Mouse (Mus musculus) hindbrain, embryonic 16.5 days (tissue): Measurements from ENCODE around the gene Ptbp1. TPM values are rescaled to one million over a fixed set of nuclear protein-coding genes. Genes with fewer than 3 reads are reported as not detected.

Experiments
- ATAC-seq: fragments of 200-750 bp; cut with Nextera tagmentation; 2 replicates; pipeline ENCODE4 v1.8.0; 2017; ENCODE audit warnings: moderate TSS enrichment, moderate library complexity
- H3K27ac ChIP-seq: fragments of 300-500 bp; sonication (generic); 2 replicates; pipeline ENCODE4 v1.5.1; 2014; ENCODE audit warnings: low read depth, mild to moderate bottlenecking, control low read depth, low read length, moderate library complexity
- H3K27me3 ChIP-seq: fragments of 300-500 bp; sonication (generic); replicated peaks from 2 replicates; pipeline ENCODE4 v1.6.1; 2014; ENCODE audit warnings: low read length; ENCODE audit not compliant: control insufficient read depth, insufficient read depth
- H3K36me3 ChIP-seq: fragments of 300-500 bp; sonication (generic); 2 replicates; pipeline ENCODE4 v1.6.1; 2014; ENCODE audit warnings: mild to moderate bottlenecking, low read length, moderate library complexity, mixed read lengths; ENCODE audit not compliant: control insufficient read depth, insufficient read depth
- H3K4me1 ChIP-seq: fragments of 300-500 bp; sonication (generic); 2 replicates; pipeline ENCODE4 v1.6.1; 2014; ENCODE audit warnings: low read depth, low read length; ENCODE audit not compliant: control insufficient read depth, insufficient read depth
- H3K4me2 ChIP-seq: fragments of 300-500 bp; sonication (generic); 2 replicates; pipeline ENCODE4 v1.6.1; 2014; ENCODE audit warnings: mild to moderate bottlenecking, low read length, control low read depth, moderate library complexity
- H3K4me3 ChIP-seq: fragments of 300-500 bp; sonication (generic); 2 replicates; pipeline ENCODE4 v1.5.1; 2014; ENCODE audit warnings: mild to moderate bottlenecking, low read length, control low read depth, moderate library complexity
- H3K9ac ChIP-seq: fragments of 300-500 bp; sonication (generic); 2 replicates; pipeline ENCODE4 v1.6.1; 2014; ENCODE audit warnings: low read depth, mild to moderate bottlenecking, control low read depth, low read length, moderate library complexity
- H3K9me3 ChIP-seq: fragments of 300-500 bp; sonication (generic); 2 replicates; pipeline ENCODE4 v1.6.1; 2014; ENCODE audit warnings: mild to moderate bottlenecking, low read length, moderate library complexity; ENCODE audit not compliant: control insufficient read depth
- WGBS: fragments of 180-500 bp; shearing (Covaris S2); extraction: QIAGEN DNeasy Blood & Tissue Kit; methylation state at CpG from one replicate; pipeline ENCODE4 v1.1.7; 2014; 5-methylcytosine and 5-hydroxymethylcytosine counted together
- polyA plus RNA-seq: library from polyadenylated mRNA; unstranded; fragments of >200 nt; fragmentation: Nextera tagmentation; extraction: Ambion mirVana; gene quantifications from 2 replicates; pipeline ENCODE4 v1.2.1, GENCODE M21; 2015

The Ptbp1 gene
- polyA plus RNA-seq, 1 experiment from 2014 or later, result 61.2 TPM

DNA sequence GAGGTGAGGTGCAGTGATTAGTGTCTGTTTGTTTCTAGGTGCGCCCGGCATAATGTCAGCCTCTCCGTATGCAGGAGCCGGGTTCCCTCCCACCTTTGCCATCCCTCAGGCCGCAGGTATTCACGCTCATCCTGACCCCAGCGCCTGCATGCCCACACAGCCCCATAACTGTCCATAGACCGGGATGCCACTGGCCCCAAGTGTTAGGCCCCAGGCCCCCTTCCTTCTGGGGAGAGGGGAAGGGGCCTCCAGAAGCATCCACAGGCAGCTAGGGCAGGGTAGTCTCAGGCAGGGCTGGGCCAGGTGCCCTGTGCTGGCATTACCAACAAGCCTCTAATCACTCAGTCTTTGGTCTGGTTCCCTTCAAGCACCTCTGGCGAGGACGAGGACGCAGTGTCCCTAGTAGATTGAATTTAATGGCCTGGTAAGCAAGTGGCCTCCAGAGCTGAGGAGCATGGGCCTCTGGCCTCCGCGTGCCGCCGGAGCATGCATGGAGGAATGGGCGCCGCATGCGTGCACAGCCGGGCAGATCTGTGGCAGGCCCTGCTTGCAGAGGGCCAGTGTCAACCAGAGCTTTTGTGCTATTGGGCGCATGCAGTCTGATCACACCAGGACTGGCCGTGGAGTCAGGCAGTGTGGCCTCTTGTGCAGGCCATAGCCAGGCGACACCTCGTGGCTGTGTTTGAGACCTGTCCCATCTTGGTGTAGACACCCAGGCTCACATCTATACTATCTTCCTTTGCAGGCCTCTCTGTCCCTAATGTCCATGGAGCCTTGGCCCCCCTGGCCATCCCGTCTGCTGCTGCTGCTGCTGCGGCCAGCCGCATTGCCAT is 6.1 kb downstream of the Ptbp1 start:
- no peaks in the 10 kb centered on the region for H3K9me3 ChIP-seq
- H3K4me3 ChIP-seq, result no peak overlapping the region
- no peak for ATAC-seq
- no peak overlapping the region for H3K4me2 ChIP-seq
- H3K4me1 ChIP-seq, result peaks cover 45% of the 10 kb centered on the region
- WGBS, result 93% methylated on average over 26 of the region's 26 CpGs
- H3K9ac ChIP-seq, result no peak overlapping the region; the same call in 1 of the 2 replicates
- H3K27ac ChIP-seq, result no peak overlapping the region
- H3K36me3 ChIP-seq, result peaks cover 41% of the 10 kb centered on the region
- no peaks in the 10 kb centered on the region for H3K27me3 ChIP-seq

DNA sequence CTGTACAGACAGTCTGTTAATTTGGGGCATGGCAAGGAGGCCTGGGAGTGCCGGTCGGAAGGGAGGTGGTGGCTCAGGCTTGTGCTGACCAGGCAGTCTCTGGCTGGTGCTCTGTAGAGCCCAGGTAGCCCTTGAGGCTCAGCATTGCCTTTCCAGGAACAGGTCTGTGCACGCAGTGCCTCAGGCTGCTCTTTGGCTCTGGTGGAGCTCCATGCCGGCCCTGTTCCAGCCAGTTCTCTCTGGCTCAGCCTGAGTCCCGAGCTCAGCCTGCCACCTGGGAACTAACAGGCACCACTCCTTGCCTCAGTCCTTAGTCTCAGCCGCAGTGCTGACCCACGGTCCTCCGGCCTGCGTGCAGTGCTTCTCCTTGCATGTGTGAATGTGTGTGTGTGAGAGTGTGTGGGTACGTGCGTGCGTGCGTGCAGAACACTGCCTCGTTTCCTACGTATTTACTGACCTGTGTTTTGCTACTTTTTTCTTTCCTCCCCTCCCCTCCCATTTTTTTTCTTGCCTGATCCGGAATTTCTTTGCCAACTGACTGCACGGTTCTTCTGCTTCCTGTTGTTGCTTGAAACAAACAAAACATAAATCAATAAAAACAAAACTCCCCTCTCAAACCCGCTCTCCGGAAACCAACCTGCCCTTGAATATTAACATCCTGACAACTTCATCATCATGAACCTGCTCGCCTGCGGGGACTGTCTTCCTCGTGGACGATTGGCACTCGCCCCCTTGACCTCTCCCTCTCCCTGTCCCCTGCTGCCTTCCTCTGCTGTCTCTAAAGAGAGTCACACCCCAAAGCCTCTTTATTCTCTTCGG is 7.2 kb downstream of the Ptbp1 start:
- H3K9ac ChIP-seq, result no peak overlapping the region
- no peak overlapping the region for H3K4me3 ChIP-seq
- H3K36me3 ChIP-seq, result peaks cover 52% of the 10 kb centered on the region
- H3K27ac ChIP-seq, result no peak overlapping the region
- no peaks in the 10 kb centered on the region for H3K9me3 ChIP-seq
- ATAC-seq, result no peak
- peaks cover 35% of the 10 kb centered on the region for H3K4me1 ChIP-seq
- 71% methylated on average over 25 of the region's 25 CpGs for WGBS
- no peaks in the 10 kb centered on the region for H3K27me3 ChIP-seq
- no peak overlapping the region for H3K4me2 ChIP-seq

DNA sequence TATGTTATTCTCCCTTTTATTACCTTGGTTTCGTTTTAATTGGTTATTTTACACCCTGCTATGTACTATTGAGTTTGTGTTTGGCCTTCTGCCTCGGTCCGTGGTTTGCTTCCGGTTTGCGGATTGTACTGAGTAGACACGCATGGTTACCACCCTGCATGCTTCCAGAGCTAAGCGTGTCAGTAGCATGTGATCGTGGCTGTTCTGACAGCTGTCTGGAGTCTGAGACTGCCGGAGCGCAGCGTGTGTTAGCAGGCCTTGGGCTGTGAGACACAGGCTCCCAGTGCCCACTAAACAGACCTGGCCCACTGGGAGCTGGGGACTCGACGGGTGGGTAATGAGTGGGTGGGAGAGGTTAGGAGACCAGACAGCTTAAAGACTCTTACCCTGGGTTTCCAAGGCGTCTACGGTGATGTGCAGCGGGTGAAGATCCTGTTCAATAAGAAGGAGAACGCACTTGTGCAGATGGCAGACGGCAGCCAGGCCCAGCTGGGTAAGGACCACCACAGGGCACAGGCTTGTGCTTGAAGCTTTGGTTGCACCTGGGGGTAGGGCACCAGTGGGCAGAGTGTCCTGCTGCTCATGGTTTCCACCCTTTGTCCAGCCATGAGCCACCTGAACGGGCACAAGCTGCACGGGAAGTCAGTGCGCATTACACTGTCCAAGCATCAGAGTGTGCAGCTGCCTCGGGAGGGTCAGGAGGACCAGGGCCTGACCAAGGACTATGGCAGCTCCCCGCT is 8.0 kb downstream of the Ptbp1 start:
- 72% methylated on average over 23 of the region's 23 CpGs for WGBS
- peaks cover 27% of the 10 kb centered on the region for H3K4me1 ChIP-seq

DNA sequence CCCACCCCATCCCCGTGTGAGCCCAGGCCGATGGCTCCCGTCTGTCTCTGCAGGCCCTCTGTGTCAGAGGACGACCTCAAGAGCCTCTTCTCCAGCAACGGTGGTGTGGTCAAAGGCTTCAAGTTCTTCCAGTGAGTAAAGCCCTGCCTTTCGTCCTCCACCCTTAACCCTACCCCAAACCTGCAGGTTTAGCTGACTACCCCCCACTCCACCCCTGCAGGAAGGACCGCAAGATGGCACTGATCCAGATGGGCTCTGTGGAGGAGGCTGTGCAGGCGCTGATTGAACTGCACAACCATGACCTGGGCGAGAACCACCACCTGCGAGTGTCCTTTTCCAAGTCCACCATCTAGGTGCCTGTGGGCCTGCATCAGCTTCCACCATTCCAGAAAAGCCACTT is 8.7 kb downstream of the Ptbp1 start:
- peaks cover 20% of the 10 kb centered on the region for H3K4me1 ChIP-seq
- no peak for ATAC-seq

More for the DNA sequence above, 8.0 kb downstream of the Ptbp1 start:
- peaks cover 56% of the 10 kb centered on the region for H3K36me3 ChIP-seq
- H3K27ac ChIP-seq, result no peak overlapping the region; the same call in 1 of the 2 replicates
- no peaks in the 10 kb centered on the region for H3K27me3 ChIP-seq
- no peak overlapping the region for H3K4me2 ChIP-seq
- no peak overlapping the region for H3K4me3 ChIP-seq
- no peak for ATAC-seq
- no peaks in the 10 kb centered on the region for H3K9me3 ChIP-seq
- no peak overlapping the region; the same call in 1 of the 2 replicates for H3K9ac ChIP-seq

DNA sequence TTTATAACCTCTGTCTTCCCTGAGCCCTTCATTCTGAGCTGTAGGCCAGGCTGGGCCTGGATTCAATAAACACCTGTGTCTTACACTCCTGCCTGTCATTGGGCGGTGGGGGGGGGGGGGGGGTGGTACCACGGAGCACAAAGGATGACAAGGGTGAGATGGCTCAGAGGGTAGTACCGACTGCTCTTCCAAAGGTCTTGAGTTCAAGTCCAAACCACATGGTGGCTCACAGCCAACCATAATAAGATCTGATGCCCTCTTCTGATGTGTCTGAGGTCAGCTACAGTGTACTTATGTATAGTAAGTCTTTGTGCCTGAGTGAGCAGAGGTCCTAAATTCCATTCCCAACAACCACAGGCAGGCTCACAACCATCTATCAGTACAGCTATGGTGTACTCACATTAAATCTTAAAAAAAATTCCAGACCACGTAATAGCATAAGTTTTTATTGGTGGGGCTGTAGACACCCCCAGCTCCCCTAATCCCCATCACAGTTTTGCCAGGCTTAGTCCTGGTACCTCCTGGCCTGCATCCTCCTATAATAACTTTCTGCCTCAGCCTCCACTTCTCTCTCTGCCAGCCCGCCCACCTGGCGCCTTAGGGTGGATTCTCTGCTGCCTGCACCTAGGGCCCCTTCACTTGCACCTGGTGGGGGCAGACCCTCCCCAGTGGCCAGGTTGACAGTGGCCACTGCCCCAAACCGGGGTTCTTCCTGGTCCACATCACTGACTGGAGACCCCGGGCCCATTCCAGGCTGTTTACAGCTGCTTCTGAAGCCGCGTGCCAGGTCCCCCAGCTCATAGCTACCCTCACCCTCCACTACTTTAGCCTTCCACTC is 10.3 kb downstream of the Ptbp1 start:
- Histone ChIP-seq H3K36me3 (peaks cover 52% of the 10 kb centered on the region), H3K27me3 (no peaks in the 10 kb centered on the region), H3K9me3 (no peaks in the 10 kb centered on the region), H3K27ac (no peak overlapping the region), H3K4me3 (no peak overlapping the region), H3K4me1 (peaks cover 11% of the 10 kb centered on the region), H3K9ac (0 out of 2 replicates have a peak overlapping the region, but pooled peaks have one; percentile 5), H3K4me2 (no peak overlapping the region)
- ATAC-seq, result peak; percentile 0; the same call in 1 of the 2 replicates
- 58% methylated on average over 10 of the region's 10 CpGs for WGBS

More for the DNA sequence above, 8.7 kb downstream of the Ptbp1 start:
- 73% methylated on average over 10 of the region's 10 CpGs for WGBS
- no peak overlapping the region; the same call in 1 of the 2 replicates for H3K27ac ChIP-seq
- H3K9me3 ChIP-seq, result no peaks in the 10 kb centered on the region
- H3K9ac ChIP-seq, result no peak overlapping the region
- peaks cover 56% of the 10 kb centered on the region for H3K36me3 ChIP-seq
- no peaks in the 10 kb centered on the region for H3K27me3 ChIP-seq
- no peak overlapping the region for H3K4me3 ChIP-seq
- no peak overlapping the region for H3K4me2 ChIP-seq

DNA sequence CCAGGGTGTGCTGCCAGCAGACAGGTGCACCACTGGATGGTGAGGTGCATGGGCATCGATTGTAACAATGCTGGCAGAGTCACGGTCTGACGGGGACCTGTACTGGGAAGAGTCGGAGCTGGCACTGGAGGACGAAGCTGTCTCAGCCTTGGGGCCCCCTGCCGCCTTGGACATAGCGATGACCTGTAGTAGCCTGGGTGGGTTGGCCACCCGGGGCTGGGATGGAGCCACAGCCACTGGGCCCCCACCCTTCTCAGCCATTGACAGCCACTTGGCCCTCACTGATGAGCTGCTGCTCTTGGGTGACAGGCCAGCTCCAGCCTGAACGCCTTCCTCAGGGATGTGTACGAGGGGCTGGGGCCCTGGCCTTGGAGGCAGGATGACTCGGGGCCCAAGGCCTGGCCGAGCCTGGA is 11.0 kb downstream of the Ptbp1 start:
- Histone ChIP-seq H3K36me3 (peaks cover 45% of the 10 kb centered on the region), H3K4me2 (no peak overlapping the region), H3K27ac (no peak overlapping the region), H3K4me1 (peaks cover 11% of the 10 kb centered on the region), H3K9me3 (no peaks in the 10 kb centered on the region), H3K27me3 (no peaks in the 10 kb centered on the region), H3K4me3 (no peak overlapping the region), H3K9ac (peak overlapping the region; percentile 5; the same call in 1 of the 2 replicates)
- ATAC-seq, result peak; percentile 31; the same call in 1 of the 2 replicates
- 63% methylated on average over 12 of the region's 12 CpGs for WGBS

DNA sequence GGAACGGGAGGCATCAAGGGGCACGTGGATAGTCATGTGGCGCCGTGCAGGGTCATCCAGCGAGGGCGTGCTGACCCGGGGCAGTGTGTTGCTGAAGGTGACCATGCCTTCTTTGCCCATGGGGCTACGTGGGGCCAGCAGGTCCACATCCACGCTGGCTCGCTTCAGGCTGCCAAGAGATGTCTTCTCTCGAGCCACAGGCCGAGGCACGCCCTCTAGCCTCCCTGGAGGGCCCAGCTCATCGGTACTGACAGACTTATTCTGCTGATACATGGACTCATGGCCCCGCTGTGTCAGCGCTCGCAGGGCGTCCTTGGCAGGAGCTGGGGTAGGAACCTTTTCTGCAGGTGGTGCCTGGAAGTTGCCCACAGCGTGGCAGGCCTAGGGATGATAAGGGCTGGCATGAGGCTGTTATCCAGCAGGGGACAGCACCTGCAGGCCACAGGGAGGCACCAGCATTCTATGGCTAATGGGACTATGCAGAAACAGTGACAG is 11.6 kb downstream of the Ptbp1 start:
- H3K4me1 ChIP-seq, result peaks cover 11% of the 10 kb centered on the region
- H3K4me2 ChIP-seq, result no peak overlapping the region
- no peak overlapping the region for H3K27ac ChIP-seq
- peaks cover 39% of the 10 kb centered on the region for H3K36me3 ChIP-seq
- no peaks in the 10 kb centered on the region for H3K27me3 ChIP-seq
- no peak overlapping the region for H3K4me3 ChIP-seq
- WGBS, result 60% methylated on average over 19 of the region's 19 CpGs
- no peak overlapping the region for H3K9ac ChIP-seq
- H3K9me3 ChIP-seq, result no peaks in the 10 kb centered on the region
- ATAC-seq, result no peak; the same call in 1 of the 2 replicates

DNA sequence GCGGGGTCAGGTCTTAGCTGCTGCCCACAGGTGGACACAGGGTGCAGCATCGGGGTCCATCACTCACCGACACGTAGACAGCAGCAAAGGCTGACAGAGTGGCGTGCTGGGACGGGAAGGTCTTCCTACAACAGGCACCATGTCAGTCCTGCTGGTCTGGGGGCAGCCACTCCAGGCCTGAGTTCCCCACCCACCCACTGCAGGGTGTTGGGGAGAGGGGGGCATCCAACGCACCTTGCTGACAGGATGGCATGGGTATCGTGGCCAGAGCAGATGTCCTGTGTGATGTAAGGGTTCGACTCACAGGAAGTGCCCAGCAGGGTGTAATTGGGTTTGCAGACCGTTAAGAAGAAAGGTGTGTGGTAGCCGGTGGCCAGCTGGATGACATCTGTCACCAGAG is 12.4 kb downstream of the Ptbp1 start:
- Histone ChIP-seq H3K9me3 (no peaks in the 10 kb centered on the region), H3K9ac (no peak overlapping the region), H3K27me3 (no peaks in the 10 kb centered on the region), H3K27ac (no peak overlapping the region), H3K4me1 (peaks cover 12% of the 10 kb centered on the region), H3K36me3 (peaks cover 32% of the 10 kb centered on the region), H3K4me2 (no peak overlapping the region), H3K4me3 (no peak overlapping the region)
- no peak for ATAC-seq
- WGBS, result 78% methylated on average over 11 of the region's 11 CpGs
